8 mouse cellular contexts compared by ENCODE assay signal in genomic region chr7:99182432-99183172, GRCm38 (mm10). TPM values are rescaled to one million over a fixed set of nuclear protein-coding genes. Genes with fewer than 3 reads are reported as not detected.
DNase-seq lines count a peak whose midpoint lies in the region; ATAC-seq and TF ChIP-seq lines count a peak whose summit lies in the region.

Gene Dgat2 (minus strand): TSS chr7:99182719.

- peak within 1 kb of the TSS; percentile 66 for H3K27ac ChIP-seq in forebrain, postnatal 0 days (ENCODE audit: low read depth, low read length)
- H3K27ac ChIP-seq in lung, embryonic 15.5 days: peak within 1 kb of the TSS; percentile 80

- H3K9me3 ChIP-seq in G1E (replicated peaks): no peaks in the 10 kb centered on the region
- no peaks in the 10 kb centered on the region for H3K9me3 ChIP-seq in forebrain, postnatal 0 days (ENCODE audit: low read length)
- H3K9me3 ChIP-seq in lung, embryonic 15.5 days: no peaks in the 10 kb centered on the region

- peak; percentile 28; the same call in 1 of the 2 replicates for ATAC-seq in G1E (ENCODE audit: extremely low read depth, insufficient number of reproducible peaks, low FRiP score, poor library complexity, severe bottlenecking)
- peak; percentile 95 for ATAC-seq in forebrain, postnatal 0 days
- ATAC-seq in lung, embryonic 15.5 days (ENCODE audit: borderline replicate concordance, extremely low read depth, low FRiP score, low TSS enrichment): peak; percentile 96

- no peaks in the 10 kb centered on the region for H3K36me3 ChIP-seq in G1E (replicated peaks)
- H3K36me3 ChIP-seq in forebrain, postnatal 0 days (ENCODE audit: insufficient read depth): no peaks in the 10 kb centered on the region
- no peaks in the 10 kb centered on the region for H3K36me3 ChIP-seq in lung, embryonic 15.5 days

- under 1% methylated on average over 63 of the region's 63 CpGs for WGBS in forebrain, postnatal 0 days
- under 1% methylated on average over 63 of the region's 63 CpGs for WGBS in lung, embryonic 15.5 days

- H3K4me1 ChIP-seq in G1E (ENCODE audit: insufficient read depth, low read depth, low read length): peaks cover 10% of the 10 kb centered on the region
- no peaks in the 10 kb centered on the region for H3K4me1 ChIP-seq in forebrain, postnatal 0 days (ENCODE audit: insufficient read depth)
- peaks cover 19% of the 10 kb centered on the region for H3K4me1 ChIP-seq in lung, embryonic 15.5 days

- H3K9ac ChIP-seq in forebrain, postnatal 0 days: peak within 1 kb of the TSS; percentile 78
- H3K9ac ChIP-seq in lung, embryonic 15.5 days: peak within 1 kb of the TSS; percentile 76

- peaks cover 40% of the 10 kb centered on the region for H3K27me3 ChIP-seq in G1E (ENCODE audit: insufficient read depth, low read length)
- no peaks in the 10 kb centered on the region for H3K27me3 ChIP-seq in forebrain, postnatal 0 days (ENCODE audit: insufficient read depth, low read length)
- no peaks in the 10 kb centered on the region; the same call in 1 of the 2 replicates for H3K27me3 ChIP-seq in lung, embryonic 15.5 days

- DNase-seq in G1E (ENCODE audit: low spot score): peak; percentile 43
- DNase-seq in cerebellum, adult 18-20 months: peak; percentile 84 to 97
- peak; percentile 96 for DNase-seq in forebrain, postnatal 0 days
- peak; percentile 94 for DNase-seq in heart, postnatal 4 days
- DNase-seq in layer of hippocampus, adult 8-10 months (ENCODE audit: low spot score in 2 of 2): peak; percentile 86 to 92
- peak; percentile 76 for DNase-seq in ovary, adult 18-20 months (ENCODE audit: low spot score)
- peak; percentile 93 for DNase-seq in thymus, postnatal 0 days (ENCODE audit: low spot score)

- peak within 1 kb of the TSS; percentile 83 for H3K4me2 ChIP-seq in forebrain, postnatal 0 days (ENCODE audit: low read depth)
- peak within 1 kb of the TSS; percentile 97 for H3K4me2 ChIP-seq in lung, embryonic 15.5 days

- H3K4me3 ChIP-seq in G1E (ENCODE audit: low read depth, low read length): peak within 1 kb of the TSS; percentile 65; the same call in 1 of the 2 replicates
- peak within 1 kb of the TSS; percentile 62 for H3K4me3 ChIP-seq in forebrain, postnatal 0 days (ENCODE audit: low read depth, low read length)
- peak within 1 kb of the TSS; percentile 65 for H3K4me3 ChIP-seq in lung, embryonic 15.5 days

- no peak for TF ChIP-seq CTCF in G1E (IDR thresholded peaks at IDR 0.05; ENCODE audit: low read depth, low read length)
- no peak for TF ChIP-seq CTCF in forebrain, postnatal 0 days (IDR thresholded peaks at IDR 0.05; ENCODE audit: low read depth)

RNA-seq across cellular contexts. Expression of gene Dgat2, which starts in this region (rescaled TPM):
- total RNA-seq in G1E (2014; fragmentation: Nextera tagmentation) (not detected in 2 replicates), G1E (2017) (0.27 and 0.52 TPM in 2 replicates)
- polyA plus RNA-seq in G1E (2012): 0.06 and 0.08 TPM in 2 replicates
- 37.1 and 41.3 TPM in 2 replicates for total RNA-seq in forebrain, postnatal 0 days (2014; rRNA removed)
- polyA plus RNA-seq in forebrain, postnatal 0 days (2015; fragmentation: Nextera tagmentation; extraction: Ambion mirVana): 37.2 and 41.3 TPM in 2 replicates
- 10 to 100 TPM; 69.7 to 78.2 TPM for total RNA-seq in heart, postnatal 4 days (2021)
- total RNA-seq in layer of hippocampus, adult 8-10 months (2022): 10 to 100 TPM; 80.9 to 89.3 (median 85.5) TPM
- polyA plus RNA-seq in lung, embryonic 15.5 days (2015; fragmentation: Nextera tagmentation; extraction: Ambion mirVana): 32.7 and 34.7 TPM in 2 replicates
- 6.6 and 7.2 TPM in 2 replicates for polyA plus RNA-seq in thymus, postnatal 0 days (2015; fragmentation: Nextera tagmentation; extraction: Ambion mirVana)

Comparison
In these comparisons a context has a peak if more than half of its experiments do, and no peak if none do; other contexts are left out.
1. Peak in every context shown above with its lines: DNase-seq, ATAC-seq, H3K4me3 ChIP-seq and H3K27ac ChIP-seq.
2. RNA of gene Dgat2 (total RNA-seq): 80.9 to 89.3 TPM in layer of hippocampus, adult 8-10 months, 69.7 to 78.2 TPM in heart, postnatal 4 days and 37.1 to 41.3 TPM in forebrain, postnatal 0 days; 0.27 to 0.52 TPM in G1E; every median in the first group is over 10 times any median in the second.
3. Peak in DNase-seq, ATAC-seq and H3K4me3 ChIP-seq in G1E; RNA of the gene not detected or under 1 TPM.
4. ATAC-seq: peak in every context shown above with its lines; median percentile 96 in lung, embryonic 15.5 days; 95 in forebrain, postnatal 0 days; 28 in G1E.
5. DNase-seq: peak in every context shown above with its lines; median percentile 96 in forebrain, postnatal 0 days; 94 in heart, postnatal 4 days; 93 in thymus, postnatal 0 days; 90 in cerebellum, adult 18-20 months; 89 in layer of hippocampus, adult 8-10 months; 76 in ovary, adult 18-20 months; 43 in G1E.